Mouse (Mus musculus) thymus, postnatal 10 days (tissue): ENCODE results near the gene Vps53.

Experiments
- DNase-seq, 2 experiments: peaks; one replicate each; pipeline ENCODE4 v3.0.0; 2021; ENCODE audit warnings: low spot score in 2 of 2

Gene Vps53

GRCm38 (mm10) chr11:76056487-76056886, 123.0 kb downstream of the Vps53 start:
- DNase-seq: peak in 1 of 2 experiments; percentile 11

- DNase-seq: no peak
Observed at GRCm38 (mm10) chr11:76052496-76052895, 127.0 kb downstream of the Vps53 start.

- DNase-seq: no peak
Observed at GRCm38 (mm10) chr11:76050967-76051512, 128.4 kb downstream of the Vps53 start.

- no peak for DNase-seq
Observed at GRCm38 (mm10) chr11:76050509-76050908, 128.9 kb downstream of the Vps53 start.

GRCm38 (mm10) chr11:76045367-76045766, 134.1 kb downstream of the Vps53 start:
- DNase-seq: no peak

DNA sequence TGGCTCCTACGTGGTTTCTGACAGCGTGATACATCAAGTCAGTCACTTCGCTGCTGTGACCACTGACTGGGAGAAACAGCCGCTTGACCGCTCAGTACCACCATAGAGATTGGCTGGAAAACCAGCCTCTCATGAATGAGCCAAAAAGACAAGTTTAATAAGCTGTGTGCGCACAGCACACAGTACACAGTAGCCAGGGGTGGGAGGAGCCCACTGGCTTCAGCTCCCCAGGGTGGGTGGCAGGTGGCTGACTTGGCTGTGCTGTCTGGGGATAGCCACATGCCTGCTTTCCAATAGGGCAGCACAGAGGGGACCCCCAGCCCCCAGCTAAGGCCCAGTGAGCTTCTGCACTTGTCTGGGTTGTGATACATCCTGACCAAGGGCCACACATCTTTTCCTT, 135.0 kb downstream of the Vps53 start:
- DNase-seq: no peak

- DNase-seq: no peak
Observed at GRCm38 (mm10) chr11:76042882-76043281, 136.6 kb downstream of the Vps53 start.

DNA sequence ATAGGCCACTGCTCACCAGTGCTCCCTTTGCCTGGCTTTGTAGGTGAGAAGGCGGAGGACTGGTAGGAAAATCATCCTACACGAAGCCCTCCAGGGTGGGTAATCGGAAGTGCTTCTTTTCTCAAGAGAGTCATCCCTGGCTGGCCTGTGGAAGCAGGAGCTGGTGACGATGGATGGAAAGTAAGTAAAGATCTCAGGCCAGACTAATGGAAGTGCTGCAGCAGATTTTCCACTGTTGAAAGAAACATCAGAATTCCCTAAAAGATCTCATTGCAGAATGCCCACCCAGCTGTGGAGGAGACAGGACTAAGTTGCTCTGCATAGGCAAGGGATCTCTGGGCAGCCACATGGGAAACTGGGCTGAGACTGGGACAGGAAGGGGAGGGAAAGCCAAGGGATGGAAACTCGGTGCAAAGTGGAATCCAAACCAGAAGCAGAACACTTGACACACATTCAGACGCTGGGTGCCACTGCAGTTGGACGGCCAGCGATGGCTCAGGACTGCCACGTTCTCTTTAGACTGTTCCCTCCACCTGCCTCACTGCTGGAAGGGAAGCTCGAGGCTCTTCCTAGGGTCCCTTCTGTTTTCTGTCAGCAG, 137.3 kb downstream of the Vps53 start:
- no peak for DNase-seq

GRCm38 (mm10) chr11:76040761-76041376, 138.6 kb downstream of the Vps53 start:
- DNase-seq: no peak

- DNase-seq: no peak
Observed at GRCm38 (mm10) chr11:76040106-76040505, 139.3 kb downstream of the Vps53 start.

GRCm38 (mm10) chr11:76039271-76040053, 140.0 kb downstream of the Vps53 start:
- DNase-seq: no peak

- peak in 1 of 2 experiments; percentile 25 for DNase-seq
Observed at GRCm38 (mm10) chr11:76037581-76038294, 141.7 kb downstream of the Vps53 start.

DNA sequence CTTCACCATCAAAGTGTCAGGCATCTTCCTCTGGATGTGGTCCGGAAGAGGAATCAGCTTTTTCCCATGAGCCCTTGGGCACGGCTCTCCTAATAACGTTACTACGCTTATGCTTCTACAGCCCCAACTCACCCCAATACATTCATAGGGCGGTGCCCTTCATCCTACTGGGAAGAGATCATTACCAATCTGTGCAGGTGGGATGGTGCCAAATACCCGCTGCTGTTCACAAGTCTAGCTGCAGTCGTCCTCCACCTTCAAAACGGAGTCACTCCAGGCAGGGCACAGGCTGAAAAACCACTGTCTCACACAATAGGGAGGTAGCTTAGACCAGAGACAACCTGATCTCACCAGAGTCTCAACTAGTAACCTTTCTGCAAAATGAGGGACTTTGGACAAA, 144.3 kb downstream of the Vps53 start:
- no peak for DNase-seq

DNA sequence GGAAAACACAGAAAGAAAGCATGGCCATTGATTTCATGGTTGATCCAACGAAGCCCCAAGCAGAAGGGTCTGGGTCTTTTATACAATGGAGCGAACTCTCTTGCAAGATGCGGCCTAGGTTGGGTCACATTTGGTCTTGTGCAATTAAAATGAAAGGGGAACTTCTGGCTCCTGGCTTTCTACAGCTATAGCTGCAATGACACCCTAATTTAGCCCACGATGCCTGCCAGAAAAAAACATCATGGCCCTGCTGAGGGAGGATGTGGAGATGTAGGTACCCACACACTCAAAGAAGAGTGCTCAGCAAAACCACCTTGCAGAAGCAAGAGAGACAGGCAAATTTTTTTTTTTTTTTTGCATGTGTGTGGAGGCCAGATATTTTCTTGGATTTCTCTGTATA, 145.6 kb downstream of the Vps53 start:
- DNase-seq: no peak

DNA sequence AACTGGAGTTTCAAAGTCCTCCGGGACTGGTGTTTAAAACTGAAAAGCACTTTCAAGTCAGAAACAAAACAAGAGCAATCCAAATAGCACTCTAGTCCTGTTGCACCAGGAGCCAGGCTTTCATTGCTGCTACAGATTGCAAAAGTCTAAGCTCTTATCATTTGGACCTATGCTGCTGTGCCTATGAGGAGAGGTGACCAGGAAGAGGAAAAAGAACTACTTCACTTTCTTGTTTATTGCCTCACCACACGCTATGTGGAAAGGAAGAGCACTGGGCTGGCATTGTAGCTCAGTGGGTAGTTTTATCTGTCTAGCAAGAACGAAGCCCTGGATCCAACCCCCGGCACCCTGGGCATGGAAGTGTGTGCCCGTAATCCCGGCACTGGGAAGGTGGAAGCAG, 146.1 kb downstream of the Vps53 start:
- DNase-seq: no peak

GRCm38 (mm10) chr11:76028072-76028465, 151.4 kb downstream of the Vps53 start:
- DNase-seq: no peak

GRCm38 (mm10) chr11:76027139-76028071, 152.0 kb downstream of the Vps53 start, which contains the start of gene Rflnb:
Gene Rflnb (minus strand): TSS chr11:76027782.
- DNase-seq: peak in 1 of 2 experiments; percentile 13

DNA sequence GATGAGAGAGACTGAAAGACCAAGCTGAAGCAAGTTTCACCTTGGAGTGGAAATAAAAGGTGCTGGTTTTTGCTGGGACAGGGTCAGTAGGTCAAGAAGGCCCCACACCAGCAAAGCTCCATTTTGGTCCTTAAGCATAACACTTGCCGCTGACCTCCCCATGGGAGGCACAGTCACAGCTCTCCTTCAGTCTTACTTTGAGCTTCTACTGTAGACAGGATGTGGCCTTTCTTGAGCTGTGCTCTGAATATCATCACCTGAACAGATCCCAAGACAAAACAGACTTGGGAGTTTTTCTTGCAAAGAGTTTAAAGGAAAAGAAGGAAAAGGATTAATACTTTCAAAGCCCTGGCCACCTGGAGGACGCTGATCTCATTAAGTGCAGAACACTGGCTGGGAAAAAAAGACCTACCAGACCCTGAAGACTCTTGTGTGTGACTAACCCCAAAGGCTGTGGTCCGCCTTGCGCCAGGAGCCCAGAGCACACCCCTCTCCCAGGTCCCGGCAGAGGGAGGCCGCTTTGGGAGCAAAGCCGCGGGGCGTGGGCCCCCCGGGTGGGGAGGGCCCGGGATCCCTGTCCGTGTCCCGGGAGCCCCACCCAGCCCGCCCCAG, 152.8 kb downstream of the Vps53 start:
- no peak for DNase-seq

DNA sequence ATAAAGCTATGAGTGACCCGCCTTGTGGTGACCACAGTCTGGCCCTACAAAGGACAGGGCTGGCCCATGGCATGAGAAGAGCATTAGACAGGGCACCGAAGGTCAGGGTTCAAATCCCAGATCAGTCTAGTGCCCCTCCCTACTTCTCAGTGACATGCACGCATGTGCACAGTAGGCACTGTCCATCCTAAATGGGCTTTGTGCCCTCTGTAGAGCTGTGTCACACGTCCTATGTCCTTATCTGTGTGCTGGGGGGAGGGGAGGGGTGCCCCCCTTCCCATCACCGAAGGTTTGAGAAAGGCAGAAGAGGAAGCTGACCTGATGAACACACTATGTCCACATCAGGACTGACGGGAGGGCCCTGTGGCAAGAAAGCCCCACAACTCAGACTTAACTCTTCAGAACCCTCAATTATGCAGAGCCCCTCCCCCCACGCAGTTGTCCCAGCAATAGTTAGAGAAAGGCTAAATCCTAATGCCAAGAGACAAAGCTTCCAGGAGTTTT, 154.3 kb downstream of the Vps53 start:
- DNase-seq: no peak

DNA sequence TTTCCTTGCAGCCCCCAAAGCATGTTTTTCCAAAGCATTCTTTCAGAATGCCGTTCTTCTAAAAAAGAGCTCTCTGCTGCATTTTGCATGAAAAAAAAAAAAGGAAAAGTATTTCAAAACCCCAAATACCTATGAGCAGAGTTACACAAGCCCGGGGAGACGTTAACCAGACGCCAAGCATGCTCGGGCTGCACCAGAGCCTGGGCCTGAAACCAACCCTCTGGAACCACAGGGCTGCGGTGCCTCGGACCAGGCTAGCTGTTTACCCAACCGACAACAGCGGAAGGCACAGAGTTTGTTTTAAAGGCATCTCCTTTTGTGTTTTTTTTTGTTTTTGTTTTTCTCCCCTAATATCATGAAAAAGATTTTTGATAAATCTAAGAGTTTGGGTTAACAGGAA, 158.5 kb downstream of the Vps53 start:
- DNase-seq: no peak
